Mouse (Mus musculus) CH12.LX (cell line): ENCODE results near the gene Ifitm1. TPM values are rescaled to one million over a fixed set of nuclear protein-coding genes. Genes with fewer than 3 reads are reported as not detected.

Experiments
- DNase-seq: peaks from one replicate; pipeline ENCODE4 v3.0.0-alpha.2; 2013; ENCODE audit errors: extremely low read depth
- H3K27ac ChIP-seq: 2 replicates; pipeline ENCODE4 v1.5.1; 2012; ENCODE audit warnings: low read depth, mild to moderate bottlenecking, control low read depth, moderate library complexity; ENCODE audit not compliant: insufficient read depth
- H3K27me3 ChIP-seq: replicated peaks from 2 replicates; pipeline ENCODE3; 2012; ENCODE audit warnings: inconsistent platforms
- H3K36me3 ChIP-seq, 2 experiments: replicated peaks in 1 of 2; 2 replicates each; pipeline versions ENCODE3 to v1.6.1; 2012; ENCODE audit warnings: inconsistent platforms in 1 of 2, low read length in 1 of 2, mild to moderate bottlenecking in 1 of 2, mixed read lengths in 1 of 2, moderate library complexity in 1 of 2; ENCODE audit not compliant: control insufficient read depth in 1 of 2, insufficient read depth in 1 of 2
- H3K4me1 ChIP-seq, 2 experiments: 2 replicates each; pipeline ENCODE4 v1.6.1; 2012; ENCODE audit warnings: inconsistent platforms in 1 of 2, moderate library complexity in 1 of 2; ENCODE audit not compliant: insufficient read depth in 2 of 2, control insufficient read depth in 1 of 2
- H3K4me2 ChIP-seq: 2 replicates; pipeline ENCODE4 v1.6.1; 2012; ENCODE audit warnings: low read depth, mild to moderate bottlenecking, control low read depth; ENCODE audit not compliant: poor library complexity, insufficient read depth, severe bottlenecking
- H3K4me3 ChIP-seq, 3 experiments: fragments of 150-350 bp in 1 of 3; sonication (generic) in 1 of 3; replicated peaks in 1 of 3; 2 replicates each; pipeline versions ENCODE3 to v1.5.1; 2011 to 2012; ENCODE audit warnings: low read depth in 2 of 3, low read length in 2 of 3, mild to moderate bottlenecking in 2 of 3, moderate library complexity in 2 of 3, control low read depth in 1 of 3, improper control_type of control experiment in 1 of 3, inconsistent platforms in 1 of 3, mixed read lengths in 1 of 3; ENCODE audit not compliant: poor library complexity in 1 of 3
- H3K79me2 ChIP-seq: replicated peaks from 2 replicates; pipeline ENCODE4 v1.6.1; 2012; ENCODE audit warnings: mild to moderate bottlenecking, moderate library complexity; ENCODE audit not compliant: control insufficient read depth, poor library complexity, insufficient read depth, severe bottlenecking; ENCODE audit errors: extremely low read depth
- H3K9ac ChIP-seq: 2 replicates; pipeline ENCODE4 v1.6.1; 2012; ENCODE audit warnings: low read depth, mild to moderate bottlenecking, control low read depth, moderate library complexity; ENCODE audit not compliant: insufficient read depth
- H3K9me3 ChIP-seq: replicated peaks from 2 replicates; pipeline ENCODE3; 2012; ENCODE audit warnings: low read length, inconsistent platforms, mixed read lengths
- BHLHE40 ChIP-seq: IDR thresholded peaks from 2 replicates; pipeline ENCODE4 v1.6.1; 2011; ENCODE audit warnings: mild to moderate bottlenecking, low read depth, low read length, improper control_type of control experiment
- CHD1 ChIP-seq: IDR thresholded peaks from 2 replicates; pipeline ENCODE4 v1.6.1; 2012; ENCODE audit warnings: low read depth, low read length, improper control_type of control experiment, inconsistent platforms
- CTCF ChIP-seq, 2 experiments: IDR thresholded peaks in 1 of 2; conservative IDR thresholded peaks in 1 of 2; 2 replicates each; pipeline ENCODE4 v1.5.1; 2011 to 2012; ENCODE audit warnings: low read depth in 2 of 2, low read length in 2 of 2, improper control_type of control experiment in 1 of 2, inconsistent platforms in 1 of 2, mild to moderate bottlenecking in 1 of 2, moderate library complexity in 1 of 2
- ELF1 ChIP-seq: IDR thresholded peaks from 2 replicates; pipeline ENCODE4 v1.6.1; 2014; ENCODE audit warnings: low read depth, mild to moderate bottlenecking, inconsistent platforms, low read length, improper control_type of control experiment
- ETS1 ChIP-seq: conservative IDR thresholded peaks from 2 replicates; pipeline ENCODE4 v1.6.1; 2012; ENCODE audit warnings: low read depth, mild to moderate bottlenecking, inconsistent platforms, low read length, improper control_type of control experiment, moderate library complexity
- MAFK ChIP-seq: IDR thresholded peaks from 2 replicates; pipeline ENCODE4 v1.6.1; 2011; ENCODE audit warnings: low read length, improper control_type of control experiment; ENCODE audit not compliant: insufficient replicate concordance
- MAX ChIP-seq: IDR thresholded peaks from 2 replicates; pipeline ENCODE4 v1.6.1; 2011; ENCODE audit warnings: low read length, improper control_type of control experiment
- MAZ ChIP-seq: IDR thresholded peaks from 2 replicates; pipeline ENCODE4 v1.6.1; 2012; ENCODE audit warnings: low read depth, mild to moderate bottlenecking, inconsistent platforms, low read length, improper control_type of control experiment, moderate library complexity
- MYC ChIP-seq: IDR thresholded peaks from 2 replicates; pipeline ENCODE4 v1.6.1; 2011; ENCODE audit warnings: low read depth, mild to moderate bottlenecking, improper control_type of control experiment, low read length
- NELFE ChIP-seq: IDR thresholded peaks from 2 replicates; pipeline ENCODE4 v1.6.1; 2011; ENCODE audit warnings: low read depth, low read length, improper control_type of control experiment
- PAX5 ChIP-seq: IDR thresholded peaks from 2 replicates; pipeline ENCODE4 v1.6.1; 2012; ENCODE audit warnings: low read length, inconsistent platforms, mixed read lengths
- POLR2AphosphoS2 ChIP-seq: IDR thresholded peaks from 2 replicates; pipeline ENCODE4 v1.6.1; 2011; ENCODE audit warnings: low read depth, low read length, improper control_type of control experiment
- RAD21 ChIP-seq: IDR thresholded peaks from 2 replicates; pipeline ENCODE4 v1.6.1; 2011; ENCODE audit warnings: low read depth, mild to moderate bottlenecking, low read length, improper control_type of control experiment, moderate library complexity
- SIN3A ChIP-seq: IDR thresholded peaks from 2 replicates; pipeline ENCODE4 v1.6.1; 2012; ENCODE audit warnings: low read length, improper control_type of control experiment, inconsistent platforms
- TCF12 ChIP-seq: IDR thresholded peaks from 2 replicates; pipeline ENCODE4 v1.6.1; 2014; ENCODE audit warnings: low read depth, mild to moderate bottlenecking, inconsistent platforms, low read length, improper control_type of control experiment
- UBTF ChIP-seq: IDR thresholded peaks from 2 replicates; pipeline ENCODE4 v1.6.1; 2012; ENCODE audit warnings: low read depth, mild to moderate bottlenecking, inconsistent platforms, low read length, improper control_type of control experiment, moderate library complexity
- USF1 ChIP-seq: IDR thresholded peaks from 2 replicates; pipeline ENCODE4 v1.6.1; 2014; ENCODE audit warnings: low read depth, mild to moderate bottlenecking, inconsistent platforms, low read length, improper control_type of control experiment
- USF2 ChIP-seq: conservative IDR thresholded peaks from 2 replicates; pipeline ENCODE4 v1.6.1; 2011; ENCODE audit warnings: low read depth, low read length, improper control_type of control experiment
- ZC3H11A ChIP-seq: IDR thresholded peaks from 2 replicates; pipeline ENCODE4 v1.6.1; 2012; ENCODE audit warnings: low read depth, mild to moderate bottlenecking, inconsistent platforms, low read length, improper control_type of control experiment
- dilution Hi-C: fragments of 300-500 bp; cut with MboI; formaldehyde crosslinking; loops from 2 replicates; pipeline ENCODE4 v1.14.3; 2020; ENCODE audit warnings: low sequenced_read_pairs; ENCODE audit not compliant: extremely low pct_unique_long_range_greater_than_20kb, extremely low pct_ligation_motif_present
- in situ Hi-C: fragments of 300-500 bp; cut with MboI; formaldehyde crosslinking; loops from 3 replicates; pipeline ENCODE4 v1.14.3; 2019; ENCODE audit warnings: low sequenced_read_pairs, low pct_ligation_motif_present, low pct_unique_long_range_greater_than_20kb, mixed read lengths
- polyA plus RNA-seq: library from polyadenylated mRNA; unstranded; fragments of >175 nt; gene quantifications from 2 replicates; pipeline ENCODE4 v1.2.1, GENCODE M21; 2012; ENCODE audit warnings: low read depth; ENCODE audit not compliant: insufficient read length
- total RNA-seq, 2 experiments: library from RNA; depleted of rRNA; stranded (reverse); fragments of 300-350 nt in 1 of 2; fragments of >200 nt in 1 of 2; gene quantifications; 2 replicates each; pipeline ENCODE4 v1.2.3; 2012 to 2014

Ifitm1 gene
- total and polyA plus RNA-seq, 3 experiments: 14.8 to 55.5 (median 32.9) TPM

DNA sequence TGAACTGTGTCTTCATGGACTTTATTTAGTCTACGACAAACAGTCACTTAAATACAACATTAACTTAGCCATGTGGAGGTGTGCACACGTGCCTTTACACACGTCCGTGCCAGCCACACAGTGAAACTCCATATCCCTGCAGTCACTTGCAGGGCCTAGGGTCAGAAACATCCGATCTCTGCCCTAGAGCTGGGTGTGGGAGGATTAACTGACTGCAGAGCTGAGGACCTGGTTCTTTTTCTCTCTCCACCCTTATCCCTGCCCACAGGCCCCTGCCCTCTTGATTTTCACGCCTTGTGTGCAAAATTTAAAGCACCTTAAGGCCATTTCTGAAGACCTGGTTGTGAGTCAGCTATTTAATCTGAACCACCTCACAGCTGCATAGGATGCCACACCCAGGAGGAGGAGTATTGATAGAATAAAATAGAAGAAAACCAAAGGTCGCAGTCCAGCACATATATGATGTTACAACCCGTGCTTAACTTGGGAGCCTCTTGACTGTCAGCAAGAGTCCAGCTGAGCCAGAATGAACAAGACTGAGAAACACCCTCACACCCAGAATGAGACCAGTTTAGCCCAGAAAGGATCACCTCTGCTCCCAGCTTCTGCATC is 46.5 kb upstream of the Ifitm1 start, which contains the start of gene Nlrp6:
Gene Nlrp6, plus strand, starts transcription at position 485 of the 612 bp plus-strand sequence.
- dilution Hi-C loops (no loop called here), in situ Hi-C loops (no loop called here)
- Histone ChIP-seq H3K27ac (no peak within 1 kb of the TSS), H3K27me3 (peaks cover 19% of the 10 kb centered on the region), H3K4me1 (peaks cover 16 to 27% of the 10 kb centered on the region in 2 experiments), H3K9me3 (peaks cover 2% of the 10 kb centered on the region), H3K4me2 (no peak within 1 kb of the TSS), H3K79me2 (no peaks in the 10 kb centered on the region), H3K36me3 (no peaks in the 10 kb centered on the region), H3K9ac (no peak within 1 kb of the TSS), H3K4me3 (no peak within 1 kb of the TSS)
- no peak for TF ChIP-seq PAX5
- TF ChIP-seq MAZ: no peak
- TF ChIP-seq MAFK: no peak
- TF ChIP-seq TCF12: no peak
- TF ChIP-seq ETS1: no peak
- TF ChIP-seq CHD1: no peak
- no peak for DNase-seq

- Histone ChIP-seq H3K27ac (no peak overlapping the region), H3K36me3 (no peaks in the 10 kb centered on the region)
- dilution Hi-C loops: no loop called here
- no peak for DNase-seq
- TF ChIP-seq NELFE: no peak
- no peak for TF ChIP-seq MYC
- TF ChIP-seq, all 38 proteins: peak for 0
- peaks cover 11 to 19% of the 10 kb centered on the region in 2 experiments for H3K4me1 ChIP-seq
- no peak overlapping the region for H3K9ac ChIP-seq
- no peaks in the 10 kb centered on the region for H3K79me2 ChIP-seq
- H3K9me3 ChIP-seq: peaks cover 2% of the 10 kb centered on the region
- H3K4me3 ChIP-seq: no peak overlapping the region
- in situ Hi-C loops: no loop called here
- H3K27me3 ChIP-seq: peaks cover 19% of the 10 kb centered on the region
- no peak overlapping the region for H3K4me2 ChIP-seq
Measured at GRCm38 (mm10) chr7:140921225-140921975, 45.6 kb upstream of the Ifitm1 start.

GRCm38 (mm10) chr7:140922398-140923069 is 44.5 kb upstream of the Ifitm1 start:
- in situ Hi-C loops: no loop called here
- H3K27me3 ChIP-seq: peaks cover 19% of the 10 kb centered on the region
- no peaks in the 10 kb centered on the region for H3K79me2 ChIP-seq
- peak overlapping the region; percentile 77 for H3K4me2 ChIP-seq
- TF ChIP-seq ELF1 (peak; percentile 46), UBTF (no peak), CTCF (conservative IDR thresholded peaks at IDR 0.05 in 1 of 2, IDR thresholded peaks at IDR 0.05 in 1 of 2; ENCODE audit: low read depth in 2 of 2, low read length in 2 of 2) (no peak), MYC (peak; percentile 61; the same call in 1 of the 2 replicates), BHLHE40 (peak; percentile 59), MAX (peak; percentile 69), ZC3H11A (no peak), USF1 (no peak), USF2 (no peak), SIN3A (0 out of 2 replicates have a peak, but pooled peaks have one; percentile 39), NELFE (no peak), RAD21 (no peak), POLR2AphosphoS2 (no peak)
- H3K4me1 ChIP-seq: peaks cover 8% of the 10 kb centered on the region in 2 experiments; a peak in 3 of 4 replicates
- dilution Hi-C loops: no loop called here
- H3K4me3 ChIP-seq: peak overlapping the region in 1 of 3 experiments; percentile 49
- H3K9me3 ChIP-seq: peaks cover 2% of the 10 kb centered on the region
- no peak overlapping the region for H3K27ac ChIP-seq
- H3K36me3 ChIP-seq: no peaks in the 10 kb centered on the region
- no peak overlapping the region for H3K9ac ChIP-seq
- no peak for DNase-seq
